Mouse (Mus musculus): Measurements from ENCODE around the gene Bcl2l2.

GRCm38 (mm10) chr14:54926401-54927158 is 43.4 kb downstream of the Bcl2l2 start:
- no peak for TF ChIP-seq CTCF (IDR thresholded peaks at IDR 0.05; ENCODE audit: control insufficient read depth, insufficient read depth, insufficient read length)
- TF ChIP-seq MAX (IDR thresholded peaks at IDR 0.05): no peak
- no peak for TF ChIP-seq FOSL1 (IDR thresholded peaks at IDR 0.05; ENCODE audit: insufficient read depth, low read length, poor library complexity, severe bottlenecking)
- TF ChIP-seq USF1 (IDR thresholded peaks at IDR 0.05; ENCODE audit: low read depth): no peak
- no peak for TF ChIP-seq CEBPB (IDR thresholded peaks at IDR 0.05; ENCODE audit: low read depth)

Data from C2C12 (cell line).